Mouse (Mus musculus) brain, adult 2 months (tissue): ENCODE measurements at regions not wholly inside any gene's neighbourhood (a gene's known extent, or its start where the extent isn't known, plus 50 kb on each side); places are given as distances from the start of the nearest gene placed in this dataset.

Source experiments
- DNase-seq: peaks from one replicate; pipeline ENCODE4 v3.0.0; 2011; ENCODE audit warnings: low read depth, low spot score

DNA sequence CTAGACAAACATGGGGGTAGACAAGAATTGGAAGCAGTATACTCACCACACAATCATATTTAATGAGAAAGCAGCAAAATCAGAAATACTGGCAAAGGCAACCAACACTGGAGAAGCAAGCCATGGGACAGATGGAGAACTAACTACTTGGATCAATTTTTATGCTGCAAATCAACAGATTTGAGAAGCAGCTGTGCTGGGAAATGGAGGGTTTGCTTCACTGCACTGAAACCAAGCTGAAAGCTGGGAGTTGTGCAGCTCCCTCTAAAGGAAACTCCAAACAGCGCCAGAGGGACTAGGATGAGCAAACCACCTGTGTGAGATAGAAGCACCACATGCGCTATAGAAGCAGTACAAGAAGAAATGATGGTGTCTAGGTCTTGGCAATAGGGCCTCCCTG is 1246.0 kb downstream of the Lrfn5 start:
- peak; percentile 70 for DNase-seq

- DNase-seq: no peak
Observed at GRCm38 (mm10) chr12:62769895-62770294, 1246.9 kb downstream of the Lrfn5 start.

DNA sequence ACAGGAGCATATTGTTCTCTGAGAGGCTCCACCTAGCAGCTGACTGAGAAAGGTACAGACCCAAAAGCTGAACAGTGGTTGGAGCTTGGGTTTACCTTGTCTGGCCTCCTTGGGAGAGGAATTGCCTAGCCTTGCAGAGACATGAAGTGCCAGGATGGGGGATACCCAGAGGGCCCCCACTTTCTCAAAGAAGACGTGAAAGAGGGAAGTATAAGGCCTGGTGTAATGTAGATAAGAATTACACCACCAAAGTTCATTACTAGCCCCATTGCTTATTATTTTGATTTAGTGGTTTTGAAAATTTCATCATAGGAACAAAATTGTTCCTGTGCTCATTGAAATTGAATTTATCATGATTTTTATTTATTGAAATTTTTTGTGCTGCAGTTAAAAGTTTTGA is 1253.0 kb downstream of the Lrfn5 start:
- no peak for DNase-seq

- DNase-seq: peak; percentile 3
Observed at GRCm38 (mm10) chr12:62812781-62813180, 1289.8 kb downstream of the Lrfn5 start.
